Mouse (Mus musculus): Measurements from ENCODE around the gene Kalrn. TPM values are rescaled to one million over a fixed set of nuclear protein-coding genes. Genes with fewer than 3 reads are reported as not detected.

The Kalrn gene
- total and polyA plus RNA-seq, 2 experiments from 2014 or later: 19.4 to 44.5 TPM

DNA sequence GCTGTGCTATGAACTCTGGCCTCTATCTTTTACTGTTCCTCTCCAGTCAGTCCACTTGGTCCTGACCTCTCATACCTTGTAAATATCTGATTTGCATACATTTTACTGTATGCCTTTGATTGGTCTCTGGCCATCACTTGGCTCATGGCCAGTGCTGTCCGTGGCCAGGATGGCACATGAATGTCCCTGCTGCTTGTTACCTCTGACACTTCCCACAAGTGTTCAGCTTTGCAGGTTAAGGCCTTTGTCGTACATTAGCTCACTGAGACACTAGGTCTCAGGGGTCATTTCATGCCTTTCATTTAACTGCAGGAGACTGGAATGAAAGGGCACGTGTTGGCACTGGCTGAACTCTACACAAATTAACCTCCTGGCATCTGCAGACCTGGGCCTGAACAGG lies 248.6 kb downstream of the Kalrn start:
- no peak overlapping the region for H3K4me2 ChIP-seq (ENCODE audit: low read depth, low read length)
- ATAC-seq (ENCODE audit: insufficient read depth, low read depth) (no peak), DNase-seq (ENCODE audit: low spot score) (no peak)
- H3K4me3 ChIP-seq (ENCODE audit: low read depth, low read length): no peak overlapping the region
- no peaks in the 10 kb centered on the region for H3K27me3 ChIP-seq (ENCODE audit: control insufficient read depth, insufficient read depth, low read length)
- H3K9ac ChIP-seq (replicated peaks; ENCODE audit: low read depth, low read length): no peak overlapping the region
- no peak overlapping the region for H3K27ac ChIP-seq (ENCODE audit: low read depth)
- no peaks in the 10 kb centered on the region for H3K9me3 ChIP-seq (replicated peaks; ENCODE audit: control insufficient read depth, low read length)
- H3K4me1 ChIP-seq (ENCODE audit: control insufficient read depth, insufficient read depth): peaks cover 19% of the 10 kb centered on the region
- TF ChIP-seq EP300 (IDR thresholded peaks at IDR 0.05; ENCODE audit: low read depth) (no peak), CTCF (IDR thresholded peaks at IDR 0.05; ENCODE audit: low read depth) (no peak)
- 63% methylated on average over 3 of the region's 3 CpGs for WGBS
- no peaks in the 10 kb centered on the region for H3K36me3 ChIP-seq (replicated peaks; ENCODE audit: control insufficient read depth, insufficient read depth, low read length)

- DNase-seq (ENCODE audit: low spot score) (no peak), ATAC-seq (ENCODE audit: insufficient read depth, low read depth) (no peak)
- H3K9ac ChIP-seq (replicated peaks; ENCODE audit: low read depth, low read length): no peak overlapping the region
- no peak overlapping the region for H3K27ac ChIP-seq (ENCODE audit: low read depth)
- 34% methylated on average over 1 of the region's 1 CpGs for WGBS
- no peak for TF ChIP-seq CTCF (IDR thresholded peaks at IDR 0.05; ENCODE audit: low read depth)
- no peak for TF ChIP-seq EP300 (IDR thresholded peaks at IDR 0.05; ENCODE audit: low read depth)
- no peak overlapping the region for H3K4me2 ChIP-seq (ENCODE audit: low read depth, low read length)
- no peaks in the 10 kb centered on the region for H3K27me3 ChIP-seq (ENCODE audit: control insufficient read depth, insufficient read depth, low read length)
- peaks cover 19% of the 10 kb centered on the region for H3K4me1 ChIP-seq (ENCODE audit: control insufficient read depth, insufficient read depth)
- H3K36me3 ChIP-seq (replicated peaks; ENCODE audit: control insufficient read depth, insufficient read depth, low read length): no peaks in the 10 kb centered on the region
- no peaks in the 10 kb centered on the region for H3K9me3 ChIP-seq (replicated peaks; ENCODE audit: control insufficient read depth, low read length)
- no peak overlapping the region for H3K4me3 ChIP-seq (ENCODE audit: low read depth, low read length)
Observed at GRCm38 (mm10) chr16:34323496-34323895, 249.8 kb downstream of the Kalrn start.

DNA sequence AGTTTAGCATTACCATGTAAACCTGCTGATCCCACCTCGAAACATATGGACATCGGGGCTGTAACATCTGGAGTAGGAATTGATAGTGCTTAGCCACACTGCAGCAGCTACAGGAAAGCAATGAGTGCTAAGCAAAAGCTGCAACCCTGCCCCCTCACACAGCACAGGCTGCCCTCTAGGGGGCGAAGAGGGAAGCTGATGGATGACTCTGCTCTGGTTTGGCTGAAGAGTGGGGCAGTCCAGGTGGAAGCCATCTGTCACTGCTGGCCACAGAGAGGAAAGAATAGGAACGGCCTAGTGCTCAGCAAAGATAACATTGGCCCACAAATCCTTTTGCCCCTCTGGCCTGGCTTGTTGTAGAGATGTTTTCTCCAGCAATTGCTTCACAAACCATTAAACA lies 250.8 kb downstream of the Kalrn start:
- Histone ChIP-seq H3K9ac (replicated peaks; ENCODE audit: low read depth, low read length) (no peak overlapping the region), H3K36me3 (replicated peaks; ENCODE audit: control insufficient read depth, insufficient read depth, low read length) (no peaks in the 10 kb centered on the region), H3K9me3 (replicated peaks; ENCODE audit: control insufficient read depth, low read length) (no peaks in the 10 kb centered on the region), H3K27ac (ENCODE audit: low read depth) (no peak overlapping the region), H3K27me3 (ENCODE audit: control insufficient read depth, insufficient read depth, low read length) (no peaks in the 10 kb centered on the region), H3K4me2 (ENCODE audit: low read depth, low read length) (no peak overlapping the region), H3K4me1 (ENCODE audit: control insufficient read depth, insufficient read depth) (peaks cover 15% of the 10 kb centered on the region), H3K4me3 (ENCODE audit: low read depth, low read length) (no peak overlapping the region)
- ATAC-seq (ENCODE audit: insufficient read depth, low read depth): peak; percentile 89
- peak; percentile 73 for DNase-seq (ENCODE audit: low spot score)
- peak; percentile 91 for TF ChIP-seq CTCF (IDR thresholded peaks at IDR 0.05; ENCODE audit: low read depth)
- no peak for TF ChIP-seq EP300 (IDR thresholded peaks at IDR 0.05; ENCODE audit: low read depth)
- 18% methylated on average over 4 of the region's 4 CpGs for WGBS

DNA sequence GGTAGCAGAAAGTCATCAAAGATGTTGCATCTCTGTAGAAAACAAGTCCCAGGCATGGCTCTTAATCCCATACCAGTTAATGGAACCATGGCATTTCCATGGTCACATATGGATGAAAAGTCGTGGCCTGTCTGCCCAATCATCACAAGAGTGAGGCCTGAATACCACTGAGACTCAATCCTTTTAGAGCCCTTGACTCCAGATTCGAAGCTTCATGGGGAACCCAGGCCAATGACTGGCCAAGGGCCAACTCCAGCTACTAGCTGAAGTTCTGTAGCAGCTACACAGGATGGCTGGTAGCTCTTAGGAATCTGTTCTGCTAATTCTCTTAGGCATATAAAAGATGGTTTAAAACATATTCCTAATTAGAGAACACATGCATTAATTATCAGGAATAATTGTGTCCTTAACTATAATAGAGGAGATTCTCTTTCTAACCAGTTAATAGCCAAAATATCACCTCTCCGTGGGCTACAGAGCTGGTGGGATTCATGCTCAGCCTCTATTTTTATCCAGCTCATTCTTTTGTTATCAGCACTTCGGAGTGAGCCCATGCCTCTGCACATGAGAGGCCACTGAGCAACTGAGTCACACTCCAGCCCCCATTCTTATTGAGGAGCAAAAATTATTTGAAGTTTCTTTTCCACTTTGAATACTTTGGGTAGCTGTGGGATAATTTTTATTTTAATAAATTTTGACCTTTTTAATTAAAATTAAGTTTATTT lies 252.1 kb downstream of the Kalrn start:
- Histone ChIP-seq H3K36me3 (replicated peaks; ENCODE audit: control insufficient read depth, insufficient read depth, low read length) (no peaks in the 10 kb centered on the region), H3K4me2 (ENCODE audit: low read depth, low read length) (no peak overlapping the region), H3K4me3 (ENCODE audit: low read depth, low read length) (no peak overlapping the region), H3K27me3 (ENCODE audit: control insufficient read depth, insufficient read depth, low read length) (no peaks in the 10 kb centered on the region), H3K27ac (ENCODE audit: low read depth) (no peak overlapping the region), H3K9ac (replicated peaks; ENCODE audit: low read depth, low read length) (no peak overlapping the region), H3K4me1 (ENCODE audit: control insufficient read depth, insufficient read depth) (peaks cover 15% of the 10 kb centered on the region), H3K9me3 (replicated peaks; ENCODE audit: control insufficient read depth, low read length) (no peaks in the 10 kb centered on the region)
- WGBS: 26% methylated on average over 4 of the region's 4 CpGs
- peak; percentile 18 for DNase-seq (ENCODE audit: low spot score)
- ATAC-seq (ENCODE audit: insufficient read depth, low read depth): no peak
- TF ChIP-seq CTCF (IDR thresholded peaks at IDR 0.05; ENCODE audit: low read depth) (no peak), EP300 (IDR thresholded peaks at IDR 0.05; ENCODE audit: low read depth) (no peak)

GRCm38 (mm10) chr16:34320023-34320800 lies 253.1 kb downstream of the Kalrn start:
- peaks cover 15% of the 10 kb centered on the region for H3K4me1 ChIP-seq (ENCODE audit: control insufficient read depth, insufficient read depth)
- DNase-seq (ENCODE audit: low spot score) (no peak), ATAC-seq (ENCODE audit: insufficient read depth, low read depth) (no peak)
- no peak overlapping the region for H3K4me3 ChIP-seq (ENCODE audit: low read depth, low read length)
- H3K9ac ChIP-seq (replicated peaks; ENCODE audit: low read depth, low read length): no peak overlapping the region
- H3K36me3 ChIP-seq (replicated peaks; ENCODE audit: control insufficient read depth, insufficient read depth, low read length): no peaks in the 10 kb centered on the region
- 66% methylated on average over 11 of the region's 11 CpGs for WGBS
- H3K27me3 ChIP-seq (ENCODE audit: control insufficient read depth, insufficient read depth, low read length): no peaks in the 10 kb centered on the region
- TF ChIP-seq EP300 (IDR thresholded peaks at IDR 0.05; ENCODE audit: low read depth): no peak
- 0 out of 2 replicates have a peak, but pooled peaks have one; percentile 5 for TF ChIP-seq CTCF (IDR thresholded peaks at IDR 0.05; ENCODE audit: low read depth)
- no peak overlapping the region for H3K27ac ChIP-seq (ENCODE audit: low read depth)
- no peaks in the 10 kb centered on the region for H3K9me3 ChIP-seq (replicated peaks; ENCODE audit: control insufficient read depth, low read length)
- no peak overlapping the region for H3K4me2 ChIP-seq (ENCODE audit: low read depth, low read length)

Measured in heart, postnatal 0 days (tissue).